Mouse (Mus musculus) left cerebral cortex, postnatal 10 days (tissue): Measurements from ENCODE around the gene Pnkd. TPM values are rescaled to one million over a fixed set of nuclear protein-coding genes. Genes with fewer than 3 reads are reported as not detected.
"Not testable (repeated sequence)": the region's sequence is repeated elsewhere in the genome, so short reads cannot be mapped to it uniquely, and the experiment has no call there.

Experiments
- DNase-seq, 2 experiments: peaks; one replicate each; pipeline ENCODE4 v3.0.0; 2021 to 2022; ENCODE audit warnings: low spot score in 2 of 2, mixed read lengths in 1 of 2; ENCODE audit errors: extremely low spot score in 1 of 2
- intact Hi-C: fragments of 180-260 bp; cut with DNase I; formaldehyde crosslinking; loops from one replicate; pipeline ENCODE4 v1.15.1; 2025
- total RNA-seq, 2 experiments: library from RNA; stranded (reverse); gene quantifications; 2 replicates each; pipeline ENCODE4 v1.2.3; 2021

Pnkd gene
- total RNA-seq, 2 experiments from 2014 or later: 109 to 124 TPM

GRCm38 (mm10) chr1:74390287-74390906, 105.7 kb downstream of the Pnkd start:
- intact Hi-C loops: no loop called here
- DNase-seq: peak in 1 of 2 experiments; percentile 62

- intact Hi-C loops: no loop called here
- peak; percentile 92 to 99 for DNase-seq
These were observed 106.4 kb downstream of the Pnkd start, which contains the start of gene Ctdsp1 for GRCm38 (mm10) chr1:74390924-74391748. Gene Ctdsp1 (plus strand): TSS chr1:74391509.

GRCm38 (mm10) chr1:74391844-74392441, 107.2 kb downstream of the Pnkd start:
- peak in 1 of 2 experiments; percentile 86 for DNase-seq
- intact Hi-C loops: loop anchor here (2.0 kb wide), 1 partner anchor 61 kb away; no protein-coding TSS in a partner anchor

- no peak for DNase-seq
- intact Hi-C loops: loop anchor here (2.0 kb wide), 1 partner anchor 60 kb away; no protein-coding TSS in a partner anchor
These were observed 107.8 kb downstream of the Pnkd start for GRCm38 (mm10) chr1:74392446-74392994.

GRCm38 (mm10) chr1:74393010-74393409, 108.3 kb downstream of the Pnkd start:
- intact Hi-C loops: loop anchor here (2.0 kb wide), 1 partner anchor 60 kb away; no protein-coding TSS in a partner anchor
- no peak for DNase-seq

GRCm38 (mm10) chr1:74393697-74394096, 109.0 kb downstream of the Pnkd start:
- intact Hi-C loops: loop anchor here (2.0 kb wide), 1 partner anchor 59 kb away; no protein-coding TSS in a partner anchor
- no peak for DNase-seq

GRCm38 (mm10) chr1:74394311-74394710, 109.6 kb downstream of the Pnkd start:
- intact Hi-C loops: no loop called here
- DNase-seq: no peak

GRCm38 (mm10) chr1:74394858-74395257, 110.1 kb downstream of the Pnkd start:
- no peak for DNase-seq
- intact Hi-C loops: no loop called here

- intact Hi-C loops: no loop called here
- DNase-seq: no peak
These were observed 110.6 kb downstream of the Pnkd start for GRCm38 (mm10) chr1:74395290-74395689.

GRCm38 (mm10) chr1:74396456-74397222, 111.9 kb downstream of the Pnkd start:
- DNase-seq, intact Hi-C loops: not testable (repeated sequence)

GRCm38 (mm10) chr1:74397268-74397918, 112.7 kb downstream of the Pnkd start:
- peak; percentile 85 to 98 for DNase-seq
- intact Hi-C loops: no loop called here

GRCm38 (mm10) chr1:74397919-74398451, 113.3 kb downstream of the Pnkd start:
- DNase-seq: peak; percentile 36 to 70
- intact Hi-C loops: no loop called here

GRCm38 (mm10) chr1:74400531-74400930, 115.8 kb downstream of the Pnkd start:
- no peak for DNase-seq
- intact Hi-C loops: no loop called here

GRCm38 (mm10) chr1:74401015-74401702, 116.4 kb downstream of the Pnkd start:
- intact Hi-C loops: no loop called here

More at GRCm38 (mm10) chr1:74401015-74401702, 116.4 kb downstream of the Pnkd start:
- no peak for DNase-seq
